Mouse (Mus musculus): Measurements from ENCODE around the gene Casr. TPM values are rescaled to one million over a fixed set of nuclear protein-coding genes. Genes with fewer than 3 reads are reported as not detected.

The Casr gene
- total RNA-seq, 2 experiments from 2014 or later, result not detected

DNA sequence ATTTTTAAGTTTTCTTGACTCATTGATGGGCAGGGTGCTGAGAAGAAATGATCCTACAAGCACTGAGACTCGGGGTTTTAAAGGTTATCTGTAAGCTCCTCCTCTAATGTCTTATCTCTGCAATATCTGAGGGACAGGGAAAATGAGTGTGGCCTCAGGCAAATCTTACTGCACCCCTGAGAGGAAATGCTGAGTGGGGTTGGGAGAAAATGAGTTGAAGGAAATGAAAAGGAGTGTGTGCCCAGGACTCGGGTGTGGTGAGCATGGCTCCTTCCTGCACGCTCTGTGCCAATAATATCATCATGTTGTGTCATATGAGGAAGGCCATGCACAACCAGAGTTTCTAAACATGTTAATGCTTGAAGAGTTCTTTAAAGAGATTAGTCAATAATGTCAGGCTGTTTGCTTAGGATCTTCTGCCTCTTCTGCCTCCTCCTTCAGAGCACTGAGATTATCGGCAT, 106.6 kb downstream of the Casr start, which contains the start of gene Stfa3:
Gene Stfa3, minus strand, starts transcription at position 51 of the 461 bp plus-strand sequence.
- ATAC-seq (replicated peaks; ENCODE audit: poor library complexity, severe bottlenecking), result peak; percentile 48

Other genes with a start within 250 kb of the Casr start
- gene BC117090, start 227.8 kb downstream of the Casr start, total RNA-seq (2014; fragmentation: Nextera tagmentation), result not detected in 2 replicates
- gene BC117090, start 227.8 kb downstream of the Casr start, total RNA-seq (2017), result not detected in 2 replicates
- not detected in 2 replicates for gene BC100530, start 194.4 kb downstream of the Casr start, total RNA-seq (2014; fragmentation: Nextera tagmentation)
- gene BC100530, start 194.4 kb downstream of the Casr start, total RNA-seq (2017), result not detected in 2 replicates
- not detected in 2 replicates for gene Stfa2, start 153.7 kb downstream of the Casr start, total RNA-seq (2014; fragmentation: Nextera tagmentation)
- gene Stfa2, start 153.7 kb downstream of the Casr start, total RNA-seq (2017), result not detected in 2 replicates
- gene Stfa3, start 106.7 kb downstream of the Casr start, total RNA-seq (2014; fragmentation: Nextera tagmentation), result not detected in 2 replicates
- gene Stfa3, start 106.7 kb downstream of the Casr start, total RNA-seq (2017), result 1.3 and 1.7 TPM in 2 replicates
- gene Cd86, start 103.9 kb upstream of the Casr start, total RNA-seq (2014; fragmentation: Nextera tagmentation), result not detected in 2 replicates
- 0.52 and 3.5 TPM in 2 replicates for gene Cd86, start 103.9 kb upstream of the Casr start, total RNA-seq (2017)
- not detected in 2 replicates for gene Ildr1, start 131.8 kb upstream of the Casr start, total RNA-seq (2014; fragmentation: Nextera tagmentation)
- not detected in 2 replicates for gene Ildr1, start 131.8 kb upstream of the Casr start, total RNA-seq (2017)
- 5.8 and 9.2 TPM in 2 replicates for gene Slc15a2, start 222.8 kb upstream of the Casr start, total RNA-seq (2014; fragmentation: Nextera tagmentation)
- gene Slc15a2, start 222.8 kb upstream of the Casr start, total RNA-seq (2017), result 6.1 and 10.6 TPM in 2 replicates